Mouse (Mus musculus): ENCODE data around the gene Zfp26.

The Zfp26 gene

GRCm38 (mm10) chr9:20459377-20460317, at the start of gene Zfp26:
Gene Zfp26 (minus strand): TSS chr9:20460162.
- DNase-seq (ENCODE audit: low read depth in 1 of 2, low spot score in 2 of 2), result peak; percentile 33 to 50

- no peak for DNase-seq (ENCODE audit: low read depth in 1 of 2, low spot score in 2 of 2)
Observed at GRCm38 (mm10) chr9:20509676-20510075, 49.7 kb upstream of the Zfp26 start.

- DNase-seq (ENCODE audit: low read depth in 1 of 2, low spot score in 2 of 2), result no peak
Observed at GRCm38 (mm10) chr9:20504801-20505200, 44.8 kb upstream of the Zfp26 start.

GRCm38 (mm10) chr9:20493281-20493680, 33.3 kb upstream of the Zfp26 start:
- DNase-seq (ENCODE audit: low read depth in 1 of 2, low spot score in 2 of 2), result no peak

- DNase-seq (ENCODE audit: low read depth in 1 of 2, low spot score in 2 of 2), result peak; percentile 48 to 67
Observed at GRCm38 (mm10) chr9:20492527-20493233, 32.7 kb upstream of the Zfp26 start, which contains the start of gene Zfp426. Gene Zfp426 (minus strand): TSS chr9:20492746.

GRCm38 (mm10) chr9:20491858-20492526, 32.0 kb upstream of the Zfp26 start:
- no peak for DNase-seq (ENCODE audit: low read depth in 1 of 2, low spot score in 2 of 2)

- no peak for DNase-seq (ENCODE audit: low read depth in 1 of 2, low spot score in 2 of 2)
Observed at GRCm38 (mm10) chr9:20489536-20489935, 29.6 kb upstream of the Zfp26 start.

GRCm38 (mm10) chr9:20479396-20479795, 19.4 kb upstream of the Zfp26 start:
- no peak for DNase-seq (ENCODE audit: low read depth in 1 of 2, low spot score in 2 of 2)

GRCm38 (mm10) chr9:20476632-20477031, 16.7 kb upstream of the Zfp26 start:
- DNase-seq (ENCODE audit: low read depth in 1 of 2, low spot score in 2 of 2), result no peak

- DNase-seq (ENCODE audit: low read depth in 1 of 2, low spot score in 2 of 2), result peak in 1 of 2 experiments; percentile 17
Observed at GRCm38 (mm10) chr9:20466761-20467442, 6.9 kb upstream of the Zfp26 start.

GRCm38 (mm10) chr9:20453647-20454046, 6.3 kb downstream of the Zfp26 start:
- DNase-seq (ENCODE audit: low read depth in 1 of 2, low spot score in 2 of 2), result no peak

- DNase-seq (ENCODE audit: low read depth in 1 of 2, low spot score in 2 of 2), result no peak
Observed at GRCm38 (mm10) chr9:20451493-20451892, 8.5 kb downstream of the Zfp26 start.

- no peak for DNase-seq (ENCODE audit: low read depth in 1 of 2, low spot score in 2 of 2)
Observed at GRCm38 (mm10) chr9:20443183-20443783, 16.7 kb downstream of the Zfp26 start.

- DNase-seq (ENCODE audit: low read depth in 1 of 2, low spot score in 2 of 2), result no peak
Observed at GRCm38 (mm10) chr9:20430004-20430403, 30.0 kb downstream of the Zfp26 start.

- DNase-seq (ENCODE audit: low read depth in 1 of 2, low spot score in 2 of 2), result no peak
Observed at GRCm38 (mm10) chr9:20411460-20411859, 48.5 kb downstream of the Zfp26 start.

- no peak for DNase-seq (ENCODE audit: low read depth in 1 of 2, low spot score in 2 of 2)
Observed at GRCm38 (mm10) chr9:20409319-20409718, 50.6 kb downstream of the Zfp26 start.

- DNase-seq (ENCODE audit: low read depth in 1 of 2, low spot score in 2 of 2), result no peak
Observed at GRCm38 (mm10) chr9:20385343-20385703, 74.6 kb downstream of the Zfp26 start.

- peak; percentile 70 to 82 for DNase-seq (ENCODE audit: low read depth in 1 of 2, low spot score in 2 of 2)
Observed at GRCm38 (mm10) chr9:20384532-20385342, 75.2 kb downstream of the Zfp26 start, which contains the start of gene Zfp560. Gene Zfp560 (minus strand): TSS chr9:20385177.

GRCm38 (mm10) chr9:20383659-20384058, 76.3 kb downstream of the Zfp26 start:
- no peak for DNase-seq (ENCODE audit: low read depth in 1 of 2, low spot score in 2 of 2)
